Mouse (Mus musculus) common myeloid progenitor, adult 5-6 weeks (primary cell): ENCODE measurements around the gene Rnf220. TPM values are rescaled to one million over a fixed set of nuclear protein-coding genes. Genes with fewer than 3 reads are reported as not detected.

ENCODE experiments used
- ATAC-seq: replicated peaks from 2 replicates; pipeline ENCODE4 v1.8.0; 2016; ENCODE audit warnings: low read depth, mild to moderate bottlenecking, moderate TSS enrichment, inconsistent platforms; ENCODE audit not compliant: poor library complexity, severe bottlenecking
- total RNA-seq: library from RNA; stranded (forward); fragments of 200-1000, 187-1606 nt; gene quantifications from 2 replicates; pipeline ENCODE4 v1.2.3, GENCODE M21; 2017

The Rnf220 gene
- 86.4 and 99.5 TPM in 2 replicates for total RNA-seq

DNA sequence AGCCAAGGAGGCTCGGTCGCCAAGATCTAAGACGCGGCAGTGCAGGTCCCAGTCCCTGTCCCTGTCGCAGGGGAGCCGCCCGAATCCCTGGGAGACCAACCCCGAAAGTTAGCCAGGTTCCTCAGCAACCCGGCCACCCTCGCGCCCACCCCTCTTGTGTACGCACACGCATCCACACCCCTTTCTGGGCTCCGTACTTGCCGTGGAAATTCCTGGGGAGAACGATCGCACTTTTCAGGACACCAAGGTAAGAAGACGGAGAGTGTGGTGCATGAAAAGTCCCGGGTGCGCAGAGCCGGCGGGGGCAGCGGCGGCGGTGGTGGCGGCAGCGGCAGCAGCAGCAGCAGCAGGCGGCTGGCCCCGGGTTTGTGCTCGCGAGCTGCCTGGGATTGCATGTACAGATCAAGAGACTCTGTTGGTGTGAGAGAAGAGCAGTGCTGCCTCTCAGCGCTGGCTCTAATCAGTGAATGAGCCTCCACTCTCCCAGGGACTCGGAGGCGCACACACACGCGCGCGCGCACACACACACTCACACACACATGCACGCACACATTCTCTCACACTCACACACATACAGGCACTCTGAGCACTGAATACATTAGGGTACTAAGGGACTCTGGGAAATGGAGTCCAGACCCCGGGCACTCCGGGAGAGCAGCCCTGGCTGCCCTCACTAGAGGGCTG lies at the start of gene Rnf220:
Gene Rnf220, minus strand, starts transcription at position 571 of the 684 bp plus-strand sequence.
- peak; percentile 77 for ATAC-seq

DNA sequence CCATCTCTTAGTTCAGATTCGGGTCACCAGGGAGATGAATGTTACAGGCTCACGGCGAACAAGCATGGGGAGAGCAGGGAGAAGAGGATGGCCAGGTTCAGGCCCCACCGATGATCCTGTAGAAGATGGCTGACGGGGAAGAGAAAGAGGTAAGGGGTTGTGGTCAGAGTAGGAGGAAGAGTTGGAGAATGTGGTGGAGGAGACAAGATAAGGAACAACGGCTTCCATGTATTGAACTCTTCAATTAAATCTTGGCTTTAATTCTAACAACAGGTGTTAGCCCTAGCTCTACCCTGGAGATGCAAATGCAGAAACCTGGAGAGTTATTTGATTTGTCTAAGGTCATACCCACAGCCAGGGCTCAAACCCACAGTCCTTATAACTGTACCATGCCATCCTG lies 49.8 kb upstream of the Rnf220 start:
- ATAC-seq, result no peak

DNA sequence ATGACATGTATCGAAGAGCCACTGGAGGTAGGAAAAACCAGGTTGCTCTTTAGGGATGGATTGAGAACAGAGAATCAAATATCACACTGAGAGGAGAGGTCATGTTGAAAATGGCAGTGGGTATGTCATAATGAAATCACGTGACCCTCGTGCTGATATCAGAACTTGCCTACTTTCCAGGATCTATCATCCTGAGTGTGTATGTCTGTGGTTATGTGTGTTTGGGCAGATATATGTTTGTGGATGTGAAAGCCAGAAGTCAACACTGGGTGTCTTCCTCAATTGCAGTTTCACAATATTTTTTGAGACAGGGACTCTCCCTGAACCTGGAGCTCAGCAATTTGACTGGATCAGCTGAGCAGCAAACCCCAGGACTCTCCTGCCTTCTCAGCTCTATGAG lies 48.6 kb upstream of the Rnf220 start:
- peak; percentile 46 for ATAC-seq

DNA sequence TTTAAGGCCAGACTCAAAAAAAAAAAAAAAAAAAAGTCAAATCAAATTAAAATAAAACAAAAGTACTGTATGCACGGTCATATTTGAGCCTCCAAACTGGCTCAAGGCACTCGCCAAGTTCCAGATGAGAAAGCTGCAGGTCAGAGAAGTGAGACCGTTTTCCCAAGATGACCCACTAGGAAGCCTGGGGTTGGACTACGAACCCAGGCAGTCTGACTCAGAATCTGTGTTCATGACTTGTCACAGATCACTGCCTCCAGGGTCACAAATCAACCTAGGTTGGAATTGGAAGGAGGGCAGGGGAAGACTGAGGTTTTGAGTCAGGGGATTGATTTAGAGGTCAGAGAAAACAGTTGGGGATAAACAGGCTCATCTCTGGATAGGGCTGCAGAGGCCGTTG lies 43.7 kb upstream of the Rnf220 start:
- ATAC-seq, result no peak

DNA sequence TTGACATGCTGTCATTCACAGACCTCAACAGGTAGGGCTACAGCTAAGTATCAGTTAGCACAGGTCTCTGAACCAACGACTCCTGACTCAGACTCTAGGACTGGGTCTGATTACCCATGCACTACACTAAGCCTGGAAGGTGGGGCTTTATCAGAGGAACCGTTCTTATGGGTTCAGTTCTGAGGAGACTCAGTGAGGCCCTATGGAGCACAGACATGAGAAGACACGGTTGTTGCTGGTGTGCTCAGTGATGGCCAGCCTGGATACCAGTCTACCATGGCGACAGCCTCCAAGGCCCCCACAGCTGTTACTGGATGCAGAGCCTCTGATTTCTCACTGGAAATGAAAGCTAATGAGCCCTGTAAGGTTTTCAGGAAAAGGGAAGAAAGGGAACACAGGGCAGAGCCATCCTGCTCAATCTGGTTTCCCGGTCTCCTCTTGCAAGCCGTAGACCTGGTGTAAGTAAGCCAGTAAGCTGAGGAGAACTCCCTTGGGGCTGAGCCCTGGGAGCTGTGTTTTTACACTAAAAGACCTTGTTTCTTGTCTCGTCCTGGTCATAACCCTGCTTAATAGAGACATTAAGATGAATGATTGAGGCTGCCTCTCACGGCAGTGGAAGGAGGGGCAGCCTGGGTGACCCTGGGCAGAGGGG lies 42.6 kb upstream of the Rnf220 start:
- no peak for ATAC-seq

DNA sequence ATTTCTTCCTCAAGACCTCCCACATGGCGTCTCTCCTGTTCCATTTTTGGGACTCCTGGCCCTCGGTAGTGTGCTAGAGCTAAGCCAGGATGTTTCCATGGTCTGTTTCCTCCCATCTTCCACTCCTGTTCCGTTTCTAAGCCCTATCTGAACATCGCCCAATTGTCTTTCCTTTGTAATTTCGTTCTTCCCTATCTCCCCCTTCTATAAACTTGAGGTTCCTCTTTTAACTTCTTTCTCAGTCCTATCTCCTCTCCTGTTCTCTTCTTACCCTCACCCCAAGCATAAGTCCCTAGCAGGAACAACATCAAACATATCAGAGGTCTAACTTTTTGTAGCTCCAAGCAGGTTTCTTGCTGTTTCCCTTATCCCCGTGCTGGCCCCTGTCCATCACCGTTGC lies 40.1 kb upstream of the Rnf220 start:
- ATAC-seq, result peak; percentile 26; the same call in 1 of the 2 replicates

DNA sequence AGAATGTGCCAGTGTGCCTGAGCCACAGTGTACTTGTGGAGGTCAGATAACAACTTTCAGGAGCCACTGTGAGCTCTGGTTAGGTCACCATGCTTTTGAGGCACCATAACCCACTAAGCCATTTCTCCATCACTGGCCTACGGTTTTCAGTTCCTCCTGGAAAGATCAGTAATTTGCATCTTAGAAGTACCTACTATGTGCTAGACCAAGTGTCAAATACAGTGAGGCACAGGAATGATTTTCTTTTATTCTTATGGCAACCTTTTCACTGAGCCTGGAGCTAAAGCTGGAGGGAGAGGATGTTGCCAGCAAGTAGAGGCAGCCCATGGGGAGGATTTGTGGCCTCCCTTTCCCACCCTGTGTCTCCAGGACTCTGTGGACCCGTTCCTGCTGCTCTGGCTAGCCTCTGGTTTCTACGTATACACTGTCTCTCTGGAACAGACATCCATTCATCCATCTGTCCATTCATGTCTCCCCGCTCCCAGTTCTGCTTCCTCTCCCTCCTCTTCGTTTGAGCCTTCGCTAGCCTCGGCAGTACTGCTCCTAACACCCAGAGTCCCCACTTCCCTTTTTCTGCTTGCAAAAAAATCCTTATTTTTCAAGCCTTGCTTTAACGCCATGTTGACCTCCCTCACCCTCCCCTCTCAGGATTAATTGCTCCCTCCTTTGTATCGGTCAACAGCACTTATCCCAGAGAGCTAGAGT lies 38.8 kb upstream of the Rnf220 start:
- ATAC-seq, result peak; percentile 80

DNA sequence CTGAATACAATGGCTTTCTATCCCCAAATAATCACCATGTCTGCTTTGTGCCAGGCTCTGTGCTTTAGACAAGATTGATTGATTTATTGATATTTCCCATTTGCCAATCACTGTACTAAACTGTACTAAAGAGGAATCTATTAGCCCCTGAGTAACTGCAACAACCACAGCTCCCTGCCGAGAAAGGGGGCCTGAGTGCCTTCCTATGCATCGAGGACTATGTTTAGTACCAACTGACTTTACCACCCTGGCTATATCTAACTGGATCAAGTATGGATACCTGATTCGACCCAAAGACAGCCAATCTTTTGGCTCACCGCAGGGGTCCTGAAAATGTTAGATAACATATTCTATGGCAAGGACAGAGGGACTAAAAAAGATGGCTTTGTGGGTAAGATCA lies 33.0 kb upstream of the Rnf220 start:
- no peak for ATAC-seq

DNA sequence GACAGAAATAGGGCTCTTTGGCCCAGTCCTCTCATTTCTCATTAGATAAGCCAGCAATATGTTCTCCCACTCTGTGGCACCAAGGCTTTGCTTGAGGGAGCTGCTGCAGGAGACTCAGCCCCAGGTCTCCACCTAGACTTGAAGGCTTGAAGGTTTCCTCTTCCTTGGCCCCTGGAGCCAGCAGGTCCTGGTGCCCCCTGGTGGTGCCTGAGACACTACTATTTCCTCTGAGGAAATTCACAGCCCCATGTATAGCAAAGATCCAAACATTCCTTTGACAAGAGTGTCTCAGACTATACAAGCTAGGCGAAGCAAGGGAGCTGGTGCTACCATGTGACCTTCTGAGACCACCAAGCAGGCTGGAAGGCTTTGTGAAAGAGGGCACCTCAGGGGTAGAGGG lies 31.1 kb upstream of the Rnf220 start:
- peak; percentile 93 for ATAC-seq

DNA sequence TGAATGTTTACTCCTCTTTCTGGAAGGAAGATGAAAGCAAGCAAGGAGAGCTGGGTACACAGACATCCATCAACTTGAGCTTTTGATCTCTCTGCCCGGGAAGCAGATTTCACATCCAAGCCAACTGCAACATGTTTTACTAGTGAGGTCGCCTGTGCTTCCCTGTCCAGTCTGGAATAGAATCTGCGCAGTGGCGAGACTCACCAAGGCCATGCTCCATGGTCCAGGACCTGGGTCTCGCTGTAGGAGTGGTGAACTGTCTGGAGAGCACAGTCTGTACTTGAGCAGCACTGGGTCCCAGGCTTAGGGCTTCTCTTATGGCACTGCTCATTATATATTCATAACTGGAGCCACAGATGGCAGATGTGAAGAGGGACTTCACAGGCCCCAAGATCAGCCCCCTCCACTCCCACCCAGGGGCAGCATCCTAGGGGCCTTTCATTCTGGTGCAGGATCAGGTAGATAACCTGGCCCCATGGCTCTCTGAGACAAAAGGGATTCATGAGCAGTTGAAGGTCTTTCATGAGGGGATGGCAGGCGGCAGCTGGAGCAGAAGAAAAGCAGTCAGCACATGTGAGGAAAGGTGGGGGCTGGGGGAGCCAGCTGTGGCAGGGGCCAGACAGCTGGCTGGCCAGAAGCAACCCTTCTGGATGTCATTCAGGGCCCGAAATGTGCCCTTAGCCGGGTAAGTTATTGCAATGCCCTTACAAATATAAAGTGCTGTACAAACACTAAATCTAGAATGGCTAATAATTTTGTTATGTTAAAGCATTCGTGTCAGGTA lies 30.5 kb upstream of the Rnf220 start:
- ATAC-seq, result no peak

DNA sequence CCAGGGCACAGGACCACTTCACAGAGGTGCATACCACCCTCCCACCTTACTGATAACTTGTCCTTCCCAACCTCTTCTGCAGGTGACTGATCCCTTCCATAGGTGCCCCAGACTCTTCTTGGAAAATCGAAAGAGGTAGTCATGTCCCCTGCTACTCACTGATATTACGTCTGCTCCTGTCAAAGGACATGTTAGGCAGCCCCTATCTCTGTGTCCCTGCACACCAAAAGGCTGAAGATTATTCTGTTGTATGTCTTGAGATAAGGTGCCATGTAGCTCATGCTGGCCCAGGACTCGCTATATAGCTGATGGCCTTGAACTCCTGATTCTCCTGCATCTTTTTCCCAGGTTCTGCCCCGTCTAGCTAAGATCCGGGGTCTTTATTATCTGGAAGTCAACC lies 29.1 kb upstream of the Rnf220 start:
- no peak for ATAC-seq

DNA sequence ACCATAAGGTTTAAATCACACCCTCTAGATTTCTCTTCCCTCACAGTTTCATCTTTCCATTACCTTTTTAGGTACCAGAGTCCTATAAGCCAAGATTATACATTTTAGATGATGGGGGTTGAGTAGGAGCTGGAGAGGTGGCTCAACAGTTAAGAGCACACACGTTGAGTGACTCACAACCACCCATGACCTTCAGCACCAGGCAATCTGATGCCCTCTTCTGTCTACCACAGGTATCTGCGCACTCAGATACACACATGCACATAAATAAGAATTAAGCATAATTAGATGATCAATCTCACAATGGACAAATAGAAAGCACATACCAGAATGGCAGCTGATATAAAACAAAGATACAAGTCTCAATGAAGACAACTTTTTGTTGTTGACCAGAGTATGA lies 24.5 kb upstream of the Rnf220 start:
- no peak for ATAC-seq

DNA sequence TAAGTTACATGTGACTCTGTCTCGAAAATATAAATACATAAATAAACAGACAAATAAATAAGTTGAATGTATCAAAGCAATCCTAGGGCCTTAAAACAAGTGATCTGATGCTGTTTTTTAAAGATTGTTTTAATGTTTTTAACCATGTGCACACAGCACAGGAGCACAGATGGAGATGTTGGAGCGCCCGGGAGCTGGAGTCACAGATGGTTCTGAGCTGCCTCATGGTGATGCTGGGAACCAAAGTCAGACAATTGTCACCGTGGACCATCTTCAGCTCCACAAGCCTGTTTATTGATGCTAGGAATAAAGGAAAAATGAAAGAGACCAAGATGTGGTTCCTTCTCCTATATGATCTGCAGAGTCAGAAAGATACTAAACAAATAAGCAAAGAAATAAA lies 21.4 kb upstream of the Rnf220 start:
- no peak for ATAC-seq

DNA sequence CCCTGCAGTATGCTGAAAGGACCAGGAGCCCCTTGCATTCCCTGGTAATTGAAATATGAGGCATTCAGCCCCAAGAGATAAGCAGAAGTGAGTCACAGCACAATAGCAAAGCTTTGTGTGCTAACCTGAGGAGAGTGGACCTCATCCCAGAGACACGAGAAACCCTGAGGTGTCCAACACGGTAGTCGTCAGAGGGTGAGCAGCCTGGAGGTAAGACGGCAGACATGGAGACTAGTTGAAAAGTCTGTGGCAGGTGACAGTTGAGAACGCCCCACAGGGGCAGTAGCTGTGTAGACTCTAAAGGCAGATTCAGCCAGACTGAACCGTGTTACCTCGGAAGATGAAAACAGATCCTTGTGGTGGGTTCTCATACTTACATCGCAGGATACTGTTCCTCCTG lies 2.2 kb upstream of the Rnf220 start:
- ATAC-seq, result no peak

DNA sequence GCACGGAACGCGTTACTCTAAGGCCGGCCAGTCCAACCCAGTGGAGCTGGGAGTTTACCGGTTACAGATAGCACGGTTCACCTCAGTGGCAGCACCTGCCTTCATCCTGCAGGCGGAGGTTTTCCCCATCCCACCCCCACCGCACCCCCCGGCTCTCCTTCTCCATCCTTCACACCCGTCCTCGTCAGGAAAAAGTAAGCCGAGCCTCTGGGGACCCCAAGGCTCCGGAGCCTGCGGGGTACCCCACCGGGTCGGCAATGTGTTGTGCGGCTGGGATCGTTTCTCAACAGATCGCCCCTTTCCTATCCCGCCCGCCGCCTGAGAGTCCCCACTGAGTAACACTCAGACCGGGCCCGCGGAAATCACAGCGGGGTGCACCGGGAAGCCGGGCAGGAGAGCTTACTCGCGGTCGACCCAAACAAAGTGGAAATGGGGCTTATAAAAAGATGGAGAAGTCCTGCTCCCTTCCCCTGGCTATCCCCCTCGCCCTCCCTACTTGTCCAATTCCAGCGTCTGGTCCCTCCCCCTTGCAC lies 917 bp downstream of the Rnf220 start:
- no peak for ATAC-seq

DNA sequence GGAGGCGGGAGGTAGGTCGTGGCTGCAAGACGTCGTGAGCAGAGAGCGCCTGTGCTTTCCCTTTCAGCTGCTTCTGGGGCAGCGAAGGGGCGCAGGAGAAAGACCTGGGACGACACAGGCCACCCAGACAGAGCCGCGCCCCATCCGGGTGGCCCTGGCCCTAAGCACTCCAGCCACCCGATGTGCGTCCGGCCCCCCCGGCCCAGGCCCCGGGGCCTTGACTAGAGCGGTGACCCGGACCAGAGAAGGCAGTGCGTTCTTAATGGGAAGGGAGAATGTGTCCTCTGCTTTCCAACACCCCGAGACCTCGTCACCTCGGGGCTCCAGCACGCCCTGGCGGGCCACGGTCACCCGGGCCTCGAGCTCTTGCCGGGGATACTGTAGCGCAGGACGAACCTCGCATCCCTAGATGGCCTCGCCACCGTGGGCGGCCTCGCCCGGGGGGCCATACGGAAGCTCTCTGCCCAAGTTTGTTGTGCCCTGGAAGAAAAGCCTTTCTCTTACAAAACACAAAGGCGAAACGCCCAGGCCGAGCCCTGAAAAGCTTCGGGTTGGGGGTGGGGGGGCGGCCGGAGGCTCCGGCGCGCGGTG lies 1.8 kb downstream of the Rnf220 start:
- ATAC-seq, result peak; percentile 19; the same call in 1 of the 2 replicates

DNA sequence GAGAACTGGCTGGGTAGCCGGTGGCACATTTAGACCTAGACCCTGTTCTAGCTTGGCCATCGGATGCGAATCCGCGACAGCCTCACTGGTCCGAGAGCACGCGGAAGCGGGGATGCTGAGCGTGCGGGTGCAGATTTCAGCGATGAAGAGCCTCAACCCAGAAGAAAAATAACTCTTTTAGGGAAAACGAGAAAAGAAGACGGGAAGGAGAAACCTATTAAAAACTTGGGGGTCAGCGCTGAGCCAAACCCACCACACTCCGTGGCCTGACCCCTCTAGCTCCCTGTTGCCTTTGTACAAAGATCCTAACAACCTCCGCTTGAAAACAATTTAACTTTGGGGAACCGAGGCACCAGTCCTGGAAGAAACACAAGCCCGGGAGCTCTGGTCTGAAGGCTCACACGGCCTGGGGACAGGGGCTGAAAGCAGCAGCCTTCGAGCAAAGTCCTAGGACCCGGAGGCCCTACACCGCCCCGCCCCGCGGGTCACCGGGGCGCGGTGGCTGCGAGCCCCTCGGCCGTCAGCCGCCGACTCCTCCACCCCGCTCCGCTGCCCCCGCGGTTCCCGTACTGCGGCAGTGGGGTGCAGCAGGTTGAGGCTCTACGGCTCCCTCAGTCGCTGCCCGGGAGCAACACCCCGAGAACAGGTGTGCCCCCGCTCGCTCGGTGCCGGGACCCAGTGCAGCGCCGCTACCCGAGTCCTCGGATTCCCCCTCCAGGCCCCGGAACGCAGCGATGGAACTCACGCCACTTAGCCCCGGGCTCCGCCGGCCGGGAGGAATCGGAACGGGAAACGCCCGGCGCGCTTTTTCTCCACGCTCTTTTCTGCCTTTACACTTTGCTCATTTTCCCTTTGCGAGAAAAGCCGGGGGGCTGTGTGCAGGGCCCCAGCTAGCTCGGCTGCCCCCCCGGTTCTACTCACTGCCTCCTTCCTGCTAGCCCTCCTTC lies 2.7 kb downstream of the Rnf220 start:
- no peak for ATAC-seq

DNA sequence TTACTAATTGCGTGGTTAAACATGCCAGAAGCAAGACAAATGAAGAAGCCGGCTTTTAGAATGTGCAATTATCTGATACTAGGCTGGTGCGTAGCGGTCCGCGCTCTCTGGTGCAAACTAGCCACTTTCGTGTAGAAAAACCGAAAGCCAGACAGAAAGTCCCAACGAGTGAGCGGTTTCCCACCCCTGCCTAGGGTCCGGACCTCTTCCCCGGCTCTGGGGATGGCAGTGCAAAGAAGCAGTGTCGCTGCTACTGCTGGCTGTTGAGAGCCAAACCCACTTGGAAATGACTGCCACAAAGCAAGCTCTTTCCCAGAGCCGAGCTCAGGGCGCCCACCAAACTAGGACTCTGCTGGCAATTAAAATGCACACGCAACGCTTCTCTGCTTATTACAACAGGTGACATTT lies 3.7 kb downstream of the Rnf220 start:
- ATAC-seq, result 0 out of 2 replicates have a peak, but pooled peaks have one; percentile 3

DNA sequence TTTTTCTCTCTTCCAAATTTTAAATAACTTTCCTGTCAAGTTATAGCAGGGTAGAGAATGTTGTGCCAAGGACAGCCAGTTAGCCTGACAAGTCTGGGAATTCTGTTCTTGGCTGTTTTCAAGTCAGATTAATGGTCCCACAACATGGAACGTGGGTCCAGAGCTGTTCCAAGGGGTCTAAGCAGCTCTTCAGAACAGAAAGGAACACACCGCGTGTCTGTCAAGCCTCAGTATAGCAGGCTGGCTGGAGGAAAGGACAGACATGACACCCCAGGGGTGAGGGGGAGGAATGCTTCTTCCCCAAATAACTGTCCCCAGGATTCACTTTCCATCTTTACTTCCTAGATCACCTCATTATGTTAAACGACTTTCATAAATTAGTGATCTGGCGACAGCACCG lies 5.0 kb downstream of the Rnf220 start:
- ATAC-seq, result no peak
